Mouse (Mus musculus) frontal cortex, postnatal 36 days (tissue): ENCODE results near the gene Adck1.
"Not testable (repeated sequence)": the region's sequence is repeated elsewhere in the genome, so short reads cannot be mapped to it uniquely, and the experiment has no call there.

Experiments used
- DNase-seq, 2 experiments: peaks; one replicate each; pipeline ENCODE4 v3.0.0; 2022; ENCODE audit warnings: low spot score in 2 of 2

Gene Adck1

DNA sequence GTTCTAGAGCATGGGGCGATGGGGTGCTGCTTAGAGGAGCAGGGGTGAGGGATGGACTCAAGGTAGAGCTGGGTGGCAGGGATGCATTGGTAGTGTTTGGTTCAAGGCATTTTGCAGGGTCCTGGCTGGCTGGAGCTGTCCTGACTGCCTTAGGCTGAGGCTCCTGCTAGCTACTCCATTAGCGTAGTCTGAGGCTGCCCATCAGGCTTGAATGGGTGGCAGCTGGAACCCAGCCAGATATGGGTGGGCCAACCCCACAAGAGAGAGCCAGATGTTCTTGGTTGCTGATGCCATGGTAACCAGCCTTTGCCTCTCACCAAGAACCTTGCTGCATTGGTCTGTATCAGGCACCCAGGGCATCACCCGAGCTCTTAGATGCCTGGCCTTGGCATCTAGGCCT lies 66.6 kb downstream of the Adck1 start:
- DNase-seq, result no peak

DNA sequence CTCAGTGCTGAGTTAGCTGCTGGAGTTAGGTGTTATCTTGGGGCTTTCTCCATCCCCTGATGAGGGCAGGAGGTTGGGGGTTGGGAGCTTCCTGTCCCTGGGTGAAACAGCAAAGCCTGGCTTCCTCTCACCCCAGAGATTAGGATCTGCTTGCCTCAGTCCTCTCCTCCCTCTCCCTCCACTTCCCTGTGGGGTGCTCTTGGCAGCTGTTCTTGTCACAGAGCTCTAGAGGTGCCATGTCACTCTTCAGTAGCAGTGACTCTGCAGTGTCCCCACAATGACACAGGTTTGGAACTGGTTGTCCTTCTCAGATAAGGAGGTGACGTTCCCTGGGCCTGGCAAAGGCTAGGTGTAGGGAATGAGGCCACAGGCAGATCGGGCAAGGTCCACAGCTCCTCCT lies 68.4 kb downstream of the Adck1 start:
- no peak for DNase-seq

DNA sequence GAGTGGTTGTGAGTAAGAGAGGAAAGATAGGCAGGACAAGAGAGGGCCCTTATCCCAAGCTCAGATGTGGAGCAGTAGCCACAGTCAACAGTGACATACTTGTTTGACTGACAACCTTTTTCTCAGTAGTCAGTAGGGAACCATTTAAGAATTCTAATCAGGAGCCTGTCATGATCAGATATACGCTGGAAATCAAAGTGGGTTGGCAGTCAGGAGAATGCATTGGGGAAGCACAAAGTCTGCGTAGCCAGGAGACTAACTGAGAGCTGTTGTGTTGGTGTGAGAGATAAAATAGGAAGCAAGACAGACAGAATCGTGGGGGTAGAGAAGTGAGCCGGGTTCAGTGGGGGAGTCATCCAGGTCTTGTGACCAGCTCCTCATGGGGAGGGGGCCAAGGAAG lies 71.9 kb downstream of the Adck1 start:
- no peak for DNase-seq

GRCm38 (mm10) chr12:88433171-88433570 lies 72.8 kb downstream of the Adck1 start:
- DNase-seq, result peak in 1 of 2 experiments; percentile 43

DNA sequence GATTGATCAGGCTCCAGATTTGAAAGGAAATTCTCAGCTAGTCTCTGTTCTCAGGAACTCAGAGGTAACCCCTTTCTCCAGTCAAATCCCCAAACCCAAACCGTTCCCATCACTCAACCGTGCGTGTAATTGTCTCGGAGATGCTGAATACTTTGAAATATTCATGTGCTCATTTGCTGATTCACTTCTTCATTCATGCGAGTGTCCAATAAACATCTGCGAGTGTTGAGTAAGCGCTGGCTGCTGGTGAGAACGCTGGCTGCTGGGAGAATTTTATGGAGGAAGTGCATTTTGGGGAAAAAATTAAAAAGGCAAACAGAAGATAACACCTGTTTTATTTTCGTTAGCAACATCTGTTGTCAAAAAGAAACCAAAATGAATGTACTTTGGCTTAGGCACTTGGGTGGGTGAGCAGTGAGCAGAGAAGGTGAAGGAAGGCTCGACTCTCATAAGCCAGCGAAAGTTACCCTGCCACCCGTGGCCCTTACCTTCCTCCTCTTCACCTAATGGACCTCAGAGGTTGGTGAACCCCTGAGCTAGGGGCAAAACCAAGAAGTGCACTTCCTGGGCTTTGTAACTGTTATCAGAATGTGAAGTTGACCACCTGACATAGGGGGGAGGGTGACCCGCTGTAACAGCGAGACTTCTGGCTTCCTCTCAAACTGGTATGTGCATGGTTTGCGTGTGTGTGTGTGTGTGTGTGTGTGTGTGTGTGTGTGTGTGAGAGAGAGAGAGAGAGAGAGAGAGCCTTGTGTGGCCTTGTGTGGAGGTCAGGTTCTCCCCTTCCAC lies 76.8 kb downstream of the Adck1 start:
- no peak for DNase-seq

DNA sequence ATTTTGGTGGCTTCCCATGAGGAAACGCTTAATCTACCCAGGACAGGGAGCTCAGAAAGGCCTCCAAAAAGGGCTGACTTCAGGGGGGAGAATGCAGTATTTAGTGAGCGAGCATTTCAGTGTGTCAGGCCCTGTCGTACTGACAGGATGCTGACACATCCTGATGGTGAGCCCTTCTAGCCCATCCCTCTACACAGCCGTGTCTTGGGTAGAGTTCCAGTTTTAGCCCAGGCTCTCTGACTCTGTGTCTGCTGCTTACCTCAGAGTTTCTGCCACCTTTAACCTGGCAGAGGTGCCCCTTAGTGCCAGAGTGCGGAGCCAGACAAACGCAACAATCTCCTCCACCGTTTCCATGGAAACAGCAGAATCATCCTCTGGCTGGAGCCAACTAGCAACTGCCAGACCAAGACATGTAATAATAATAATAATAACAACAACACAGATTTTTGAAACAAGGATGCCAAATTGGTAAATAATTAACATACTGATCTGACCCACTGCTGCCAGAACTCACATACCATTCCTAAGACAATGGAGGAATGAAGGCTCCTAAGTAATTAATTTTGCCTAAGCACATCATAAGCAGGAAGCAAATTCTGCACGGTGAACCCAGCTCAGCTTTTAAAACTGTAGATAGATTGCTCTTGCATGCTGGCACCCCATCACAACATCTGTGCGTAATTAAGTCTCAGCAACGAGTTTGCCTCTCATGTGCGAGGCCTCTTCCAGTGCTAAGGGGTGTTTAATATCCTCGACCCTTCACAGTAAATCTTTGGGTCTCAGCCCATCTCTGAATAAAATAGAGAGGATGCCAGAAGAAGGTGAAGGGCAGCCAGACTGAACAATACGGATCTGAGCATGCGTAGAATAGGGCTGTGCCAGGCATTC lies 81.8 kb downstream of the Adck1 start:
- DNase-seq, result no peak

- DNase-seq, result no peak
Observed at GRCm38 (mm10) chr12:88444040-88444439, 83.7 kb downstream of the Adck1 start.

DNA sequence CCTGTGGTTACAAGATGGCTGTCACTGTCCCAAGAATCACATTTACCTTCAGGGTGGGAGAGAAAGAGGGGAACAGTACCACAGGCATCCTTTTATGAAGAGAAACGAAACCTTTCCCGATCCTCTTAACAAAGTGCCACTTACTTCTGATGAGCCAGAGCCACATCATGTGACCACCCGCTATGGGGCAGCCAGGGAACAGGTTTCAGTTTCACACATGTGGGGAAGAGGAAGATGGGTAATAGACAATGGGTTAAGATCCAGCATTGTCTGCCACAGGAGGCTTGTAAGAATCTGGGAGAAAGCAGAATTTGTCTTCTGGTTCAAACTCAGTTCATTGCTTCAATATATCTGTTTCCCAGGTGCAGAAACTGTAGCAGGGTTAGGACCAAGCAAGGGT lies 85.1 kb downstream of the Adck1 start:
- no peak for DNase-seq

GRCm38 (mm10) chr12:88450658-88451563 lies 90.6 kb downstream of the Adck1 start:
- DNase-seq, result no peak

DNA sequence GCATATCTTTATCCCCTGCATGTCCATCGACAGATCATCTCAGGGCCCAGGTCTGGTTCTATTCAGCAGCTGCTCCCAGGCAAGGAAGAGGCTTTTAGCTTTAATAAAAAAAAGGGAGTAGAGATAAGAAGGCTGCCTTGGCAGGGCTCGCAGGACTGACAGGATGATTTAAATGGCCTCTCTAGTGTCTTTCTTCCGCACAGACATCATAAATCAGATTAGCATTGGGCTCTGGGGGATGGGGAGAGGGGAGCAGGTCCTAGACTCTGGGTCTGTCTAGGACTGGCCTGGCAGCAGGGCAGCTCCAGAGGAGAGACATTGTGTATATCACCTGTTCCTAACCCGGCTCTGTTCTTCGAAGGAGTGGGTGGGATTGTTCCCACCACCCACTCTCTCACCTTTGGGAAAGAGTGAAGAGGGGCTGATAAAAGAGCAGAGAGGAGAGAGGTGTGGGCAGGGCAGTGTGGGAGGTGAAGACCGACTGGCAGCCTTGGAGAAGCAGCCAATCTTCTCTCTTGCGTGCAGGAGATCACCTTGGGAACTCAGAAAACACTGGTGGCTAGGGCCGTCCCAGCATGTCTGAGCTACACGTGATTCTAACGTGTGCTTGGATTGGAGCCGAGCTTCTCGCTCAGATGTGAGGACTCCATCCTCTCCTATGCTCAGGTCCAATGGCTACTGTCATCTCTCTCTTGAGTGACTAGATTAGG lies 94.5 kb downstream of the Adck1 start:
- DNase-seq, result peak in 1 of 2 experiments; percentile 28

DNA sequence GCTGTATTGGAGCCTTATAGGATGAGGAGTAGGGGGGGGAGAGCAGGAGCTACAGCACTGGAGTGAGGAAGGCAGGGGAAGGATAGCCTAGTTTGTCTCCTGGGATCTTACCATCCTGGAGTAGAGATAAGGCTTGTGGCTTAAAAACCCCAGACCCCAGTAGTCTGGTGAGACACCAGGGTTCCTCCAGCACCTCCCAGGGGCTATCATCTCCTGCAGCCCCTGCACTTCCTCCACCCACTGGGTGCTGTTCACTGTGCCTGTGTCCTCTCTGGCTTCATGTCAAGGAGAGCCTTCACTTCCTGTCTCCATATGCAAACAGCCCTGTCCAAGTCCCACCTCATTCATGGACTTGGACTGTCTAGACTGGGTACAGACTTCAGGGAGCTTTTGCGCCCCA lies 96.7 kb downstream of the Adck1 start:
- no peak for DNase-seq

DNA sequence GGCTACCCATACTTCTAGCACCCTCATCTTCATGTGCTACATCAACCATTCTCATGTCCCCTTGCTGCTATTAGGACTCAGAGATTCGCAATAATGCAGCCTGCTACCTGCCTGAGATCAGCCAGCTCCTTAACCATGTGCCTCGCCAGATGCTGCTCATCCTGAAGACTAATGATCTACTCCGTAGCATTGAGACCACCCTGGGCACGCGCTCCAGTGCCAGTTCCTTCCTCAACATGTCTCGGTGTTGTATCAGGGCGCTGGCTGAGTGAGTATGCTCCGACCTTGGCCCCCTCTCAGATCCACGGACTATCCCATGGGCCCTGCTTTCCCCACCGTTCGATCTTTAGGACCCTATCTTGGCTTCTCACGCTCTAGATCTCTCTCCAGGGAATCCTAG lies 98.6 kb downstream of the Adck1 start:
- DNase-seq, result no peak

GRCm38 (mm10) chr12:88459461-88459860 lies 99.1 kb downstream of the Adck1 start:
- no peak for DNase-seq

DNA sequence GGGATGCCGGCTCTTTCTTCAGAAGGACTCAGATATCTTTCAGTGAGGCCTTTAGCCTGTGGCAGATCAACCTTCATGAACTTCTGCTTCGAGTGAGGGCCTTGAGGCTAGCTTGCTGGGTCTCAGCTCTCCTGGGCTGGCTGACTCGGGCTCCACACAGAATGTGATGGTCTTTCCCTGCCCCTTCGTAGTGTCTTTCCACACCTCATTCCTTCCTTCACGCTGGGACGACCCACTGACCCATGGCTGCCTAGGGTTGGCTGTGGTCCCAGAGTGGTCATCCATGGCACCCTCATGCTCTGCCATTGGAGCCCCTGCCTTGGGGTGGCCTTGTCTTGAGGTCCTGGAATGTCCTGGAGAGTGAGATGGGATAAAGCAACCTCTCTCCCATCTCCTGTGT lies 100.7 kb downstream of the Adck1 start:
- no peak for DNase-seq

DNA sequence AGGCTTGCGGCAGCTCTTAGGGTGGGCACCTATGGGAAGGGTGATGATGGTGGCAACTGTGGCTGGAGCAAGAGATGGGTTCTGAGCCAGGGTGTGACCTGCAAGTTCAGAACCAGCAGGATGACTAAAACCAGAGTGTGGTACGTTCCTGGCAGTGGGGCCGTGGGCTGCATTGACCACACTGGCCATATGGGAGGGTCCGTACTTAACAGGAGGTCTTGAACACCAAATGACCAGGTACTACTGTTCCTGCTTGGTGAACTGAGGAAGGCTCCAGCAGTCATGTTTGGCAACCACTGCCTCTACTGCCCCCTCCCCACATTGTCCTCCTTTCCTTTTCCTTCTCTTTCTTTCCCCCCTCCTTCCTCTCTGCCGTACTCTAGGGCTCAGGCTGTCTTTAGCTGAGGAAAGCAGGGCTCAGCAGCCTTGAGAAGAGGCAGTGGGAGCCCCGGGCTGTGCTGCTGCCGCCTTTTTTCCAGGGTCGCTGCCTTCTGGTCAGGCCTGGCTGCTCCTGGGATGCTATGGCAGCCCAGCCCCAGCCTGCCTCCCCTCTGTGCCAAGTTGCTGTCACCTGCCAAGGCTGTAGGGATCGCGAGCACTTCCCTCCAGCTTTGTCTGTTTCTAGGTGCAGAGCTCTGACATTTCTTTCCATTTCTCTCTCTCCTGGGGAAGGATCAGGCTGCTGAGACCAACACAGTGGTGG lies 103.4 kb downstream of the Adck1 start:
- DNase-seq, result no peak

- DNase-seq, result no peak
Observed at GRCm38 (mm10) chr12:88466801-88467200, 106.4 kb downstream of the Adck1 start.

DNA sequence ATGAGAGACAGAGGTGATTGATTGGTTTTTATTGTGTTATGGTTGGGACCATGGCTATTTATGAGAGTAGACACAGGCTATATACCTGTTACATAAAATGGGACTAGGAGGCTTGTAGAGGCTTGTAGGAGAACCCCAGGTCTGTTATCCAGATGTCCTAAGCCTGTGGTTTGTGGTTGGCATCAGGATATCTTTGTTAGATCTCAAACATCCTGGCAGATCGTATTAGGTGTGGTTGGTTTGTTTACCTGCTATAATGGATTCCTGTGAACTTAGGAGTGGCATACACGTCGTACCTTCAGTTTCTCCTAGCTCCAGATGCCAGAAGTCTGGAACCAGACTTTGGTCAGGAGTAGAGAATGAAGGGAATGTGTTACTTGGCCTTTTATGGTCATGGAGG lies 106.9 kb downstream of the Adck1 start:
- no peak for DNase-seq

DNA sequence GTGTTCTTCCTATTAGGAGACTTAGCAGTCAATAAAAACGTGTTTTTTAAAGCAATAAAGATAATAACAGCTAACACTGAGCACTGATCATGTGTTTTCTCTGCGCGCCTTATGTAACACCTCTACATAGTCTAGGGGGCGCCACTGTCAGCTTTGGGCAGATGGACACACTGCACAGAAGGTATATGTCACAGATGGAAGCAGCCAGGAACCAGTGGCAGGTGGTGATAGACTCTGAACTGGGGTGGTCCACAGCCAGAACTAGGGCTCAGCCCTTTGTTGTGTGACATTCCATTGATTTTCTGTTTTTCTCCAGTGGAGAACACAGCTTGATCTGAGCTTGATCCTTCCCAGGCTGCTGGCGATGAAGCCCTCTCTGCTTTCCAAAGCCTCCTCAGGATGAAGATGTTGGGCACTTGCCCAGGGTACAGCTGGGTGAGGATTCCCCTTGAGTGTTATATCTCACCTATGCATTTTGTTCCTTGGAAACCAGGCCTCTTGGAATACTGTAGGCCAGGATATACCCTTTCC lies 107.6 kb downstream of the Adck1 start:
- DNase-seq, result no peak

GRCm38 (mm10) chr12:88468691-88469090 lies 108.3 kb downstream of the Adck1 start:
- DNase-seq, result no peak

GRCm38 (mm10) chr12:88471884-88472283 lies 111.5 kb downstream of the Adck1 start:
- DNase-seq, result not testable (repeated sequence)
